Comparison of ENCODE assay signal across 24 mouse cellular contexts in the genomic region with DNA sequence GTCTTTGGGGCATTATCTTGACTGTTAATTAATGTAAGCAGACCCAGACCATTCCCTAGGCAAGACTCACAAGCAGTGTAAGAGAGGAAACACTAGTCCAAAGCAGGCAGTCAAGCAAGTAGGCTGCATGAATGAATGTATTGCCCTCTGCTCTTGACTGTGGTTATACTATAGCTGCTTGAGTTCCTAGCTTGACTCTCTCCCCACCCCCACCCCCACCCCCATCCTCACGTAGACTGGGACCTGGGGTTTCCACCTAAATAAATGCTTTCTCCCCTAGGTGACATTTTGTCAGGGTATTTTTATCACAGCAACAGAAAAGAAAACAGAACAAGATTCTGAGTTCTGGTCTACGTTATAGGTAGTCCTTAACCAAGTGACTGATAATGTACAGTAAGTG.
"Had no signal": no experiment of that assay in that cellular context is flagged by ENCODE, and none has a peak within 500 bp of the region (broad histone marks: within the 10 kb centered on the region; RNA-seq: fewer than 3 reads in every experiment).

No protein-coding gene starts in this region.

- ATAC-seq: hindbrain, embryonic 16.5 days; intestine, embryonic 15.5 days; intestine, postnatal 0 days had no signal

- H3K4me3 ChIP-seq: gastrocnemius, adult 2 months; heart, adult 2 months; heart, embryonic 10.5 days; heart, embryonic 12.5 days; hindbrain, embryonic 10.5 days; hindbrain, embryonic 12.5 days; intestine, embryonic 15.5 days; kidney, embryonic 15.5 days; limb, embryonic 10.5 days; limb, embryonic 12.5 days; liver, embryonic 13.5 days had no signal

- H3K27me3 ChIP-seq: heart, embryonic 12.5 days; hindbrain, embryonic 12.5 days; intestine, embryonic 15.5 days; kidney, embryonic 15.5 days; limb, embryonic 12.5 days; liver, embryonic 13.5 days had no signal

- H3K4me1 ChIP-seq: heart, embryonic 10.5 days; heart, embryonic 12.5 days; hindbrain, embryonic 10.5 days; hindbrain, embryonic 12.5 days; intestine, embryonic 15.5 days; kidney, embryonic 15.5 days; limb, embryonic 10.5 days; limb, embryonic 12.5 days had no signal

- H3K9me3 ChIP-seq: heart, embryonic 10.5 days; heart, embryonic 12.5 days; hindbrain, embryonic 10.5 days; hindbrain, embryonic 12.5 days; intestine, embryonic 15.5 days; kidney, embryonic 15.5 days; limb, embryonic 10.5 days; limb, embryonic 12.5 days; liver, embryonic 13.5 days had no signal

- DNase-seq: gastrocnemius, adult 2 months; gastrocnemius, postnatal 10 days; gastrocnemius, postnatal 25 days; heart, adult 2 months; heart, postnatal 10 days; heart, postnatal 4 days; kidney, adult 2 months; kidney, adult 9 months; kidney, postnatal 14 days; kidney, postnatal 36 days; layer of hippocampus, adult 9-11 months; layer of hippocampus, postnatal 36 days; liver; liver, embryonic 13.5 days had no signal

- H3K36me3 ChIP-seq: heart, embryonic 10.5 days; heart, embryonic 12.5 days; hindbrain, embryonic 10.5 days; hindbrain, embryonic 12.5 days; intestine, embryonic 15.5 days; kidney, embryonic 15.5 days; limb, embryonic 10.5 days; limb, embryonic 12.5 days; liver, embryonic 13.5 days had no signal
